Mouse (Mus musculus) stomach, embryonic 14.5 days (tissue): ENCODE measurements at regions not wholly inside any gene's neighbourhood (a gene's known extent, or its start where the extent isn't known, plus 50 kb on each side); places are given as distances from the start of the nearest gene placed in this dataset.

Experiments used
- ATAC-seq: fragments of 200-750 bp; cut with Nextera tagmentation; 2 replicates; pipeline ENCODE4 v1.8.0; 2017; ENCODE audit warnings: low read depth, moderate TSS enrichment; ENCODE audit not compliant: insufficient number of reproducible peaks, insufficient read depth, low FRiP score
- H3K27ac ChIP-seq: fragments of 300-500 bp; sonication (generic); 2 replicates; pipeline ENCODE4 v1.5.1; 2014; ENCODE audit warnings: mild to moderate bottlenecking, low read length, moderate library complexity, mixed read lengths
- H3K27me3 ChIP-seq: fragments of 300-500 bp; sonication (generic); 2 replicates; pipeline ENCODE4 v1.6.1; 2014; ENCODE audit warnings: low read length, control low read depth, mixed read lengths; ENCODE audit not compliant: control insufficient read depth, insufficient read depth
- H3K36me3 ChIP-seq: fragments of 300-500 bp; sonication (generic); 2 replicates; pipeline ENCODE4 v1.6.1; 2014; ENCODE audit warnings: mild to moderate bottlenecking, control low read depth, low read length, moderate library complexity, mixed read lengths; ENCODE audit not compliant: control insufficient read depth, insufficient read depth
- H3K4me1 ChIP-seq: fragments of 300-500 bp; sonication (generic); 2 replicates; pipeline ENCODE4 v1.6.1; 2014; ENCODE audit warnings: low read length, control low read depth, mixed read lengths; ENCODE audit not compliant: control insufficient read depth, insufficient read depth
- H3K4me2 ChIP-seq: fragments of 300-500 bp; sonication (generic); replicated peaks from 2 replicates; pipeline ENCODE4 v1.6.1; 2014; ENCODE audit warnings: low read depth, low read length, control low read depth
- H3K4me3 ChIP-seq: fragments of 300-500 bp; sonication (generic); 2 replicates; pipeline ENCODE4 v1.5.1; 2014; ENCODE audit warnings: low read depth, low read length, control low read depth
- H3K9ac ChIP-seq: fragments of 300-500 bp; sonication (generic); replicated peaks from 2 replicates; pipeline ENCODE4 v1.6.1; 2014; ENCODE audit warnings: low read depth, mild to moderate bottlenecking, control low read depth, low read length, moderate library complexity, mixed read lengths
- H3K9me3 ChIP-seq: fragments of 300-500 bp; sonication (generic); 2 replicates; pipeline ENCODE4 v1.6.1; 2016; ENCODE audit warnings: low read depth, low read length, control low read depth; ENCODE audit not compliant: control insufficient read depth
- WGBS: fragments of 180-500 bp; shearing (Covaris S2); extraction: QIAGEN DNeasy Blood & Tissue Kit; methylation state at CpG from one replicate; pipeline ENCODE4 v1.1.7; 2014; 5-methylcytosine and 5-hydroxymethylcytosine counted together

- 72% methylated on average over 3 of the region's 3 CpGs for WGBS
- H3K4me3 ChIP-seq = no peak overlapping the region
- H3K9me3 ChIP-seq = no peaks in the 10 kb centered on the region
- no peak overlapping the region for H3K9ac ChIP-seq
- no peak overlapping the region for H3K27ac ChIP-seq
- H3K4me2 ChIP-seq = no peak overlapping the region
- ATAC-seq = no peak
- H3K4me1 ChIP-seq = no peaks in the 10 kb centered on the region
- no peaks in the 10 kb centered on the region for H3K36me3 ChIP-seq
- no peaks in the 10 kb centered on the region for H3K27me3 ChIP-seq
Observed at GRCm38 (mm10) chr8:113419352-113419751, 216.0 kb upstream of the Mon1b start.

GRCm38 (mm10) chr8:113422651-113423050 lies 212.7 kb upstream of the Mon1b start:
- no peak overlapping the region for H3K4me3 ChIP-seq
- no peak for ATAC-seq
- 68% methylated on average over 2 of the region's 2 CpGs for WGBS

GRCm38 (mm10) chr8:113439088-113439487 lies 196.3 kb upstream of the Mon1b start:
- no peak overlapping the region for H3K4me2 ChIP-seq
- H3K27ac ChIP-seq = no peak overlapping the region
- H3K27me3 ChIP-seq = no peaks in the 10 kb centered on the region
- no peaks in the 10 kb centered on the region for H3K36me3 ChIP-seq
- no peaks in the 10 kb centered on the region for H3K4me1 ChIP-seq
- 79% methylated on average over 7 of the region's 7 CpGs for WGBS
- H3K4me3 ChIP-seq = no peak overlapping the region
- H3K9me3 ChIP-seq = no peaks in the 10 kb centered on the region
- no peak overlapping the region for H3K9ac ChIP-seq
- no peak for ATAC-seq

More at GRCm38 (mm10) chr8:113422651-113423050, 212.7 kb upstream of the Mon1b start:
- no peaks in the 10 kb centered on the region for H3K27me3 ChIP-seq
- no peak overlapping the region for H3K27ac ChIP-seq
- no peak overlapping the region for H3K4me2 ChIP-seq
- H3K36me3 ChIP-seq = no peaks in the 10 kb centered on the region
- no peaks in the 10 kb centered on the region for H3K9me3 ChIP-seq
- no peak overlapping the region for H3K9ac ChIP-seq
- H3K4me1 ChIP-seq = no peaks in the 10 kb centered on the region

- H3K9ac ChIP-seq = no peak overlapping the region
- H3K27ac ChIP-seq = no peak overlapping the region
- ATAC-seq = no peak
- no peaks in the 10 kb centered on the region for H3K4me1 ChIP-seq
- no peak overlapping the region for H3K4me2 ChIP-seq
- WGBS = 77% methylated on average over 2 of the region's 2 CpGs
- no peaks in the 10 kb centered on the region for H3K9me3 ChIP-seq
- no peaks in the 10 kb centered on the region for H3K27me3 ChIP-seq
- H3K4me3 ChIP-seq = no peak overlapping the region
- no peaks in the 10 kb centered on the region for H3K36me3 ChIP-seq
Observed at GRCm38 (mm10) chr8:113454022-113454421, 181.4 kb upstream of the Mon1b start.

GRCm38 (mm10) chr8:113464625-113465024 lies 170.8 kb upstream of the Mon1b start:
- H3K27ac ChIP-seq = no peak overlapping the region
- no peaks in the 10 kb centered on the region for H3K4me1 ChIP-seq
- no peaks in the 10 kb centered on the region for H3K27me3 ChIP-seq
- H3K9ac ChIP-seq = no peak overlapping the region
- no peaks in the 10 kb centered on the region for H3K9me3 ChIP-seq
- H3K4me3 ChIP-seq = no peak overlapping the region
- H3K36me3 ChIP-seq = no peaks in the 10 kb centered on the region
- 81% methylated on average over 9 of the region's 9 CpGs for WGBS
- ATAC-seq = no peak
- no peak overlapping the region for H3K4me2 ChIP-seq

GRCm38 (mm10) chr8:113465156-113465555 lies 170.2 kb upstream of the Mon1b start:
- Histone ChIP-seq H3K4me1 (no peaks in the 10 kb centered on the region), H3K9ac (no peak overlapping the region), H3K9me3 (no peaks in the 10 kb centered on the region), H3K27ac (no peak overlapping the region), H3K4me3 (no peak overlapping the region), H3K27me3 (no peaks in the 10 kb centered on the region), H3K36me3 (no peaks in the 10 kb centered on the region), H3K4me2 (no peak overlapping the region)
- 62% methylated on average over 11 of the region's 11 CpGs for WGBS
- no peak for ATAC-seq

GRCm38 (mm10) chr8:113466683-113467082 lies 168.7 kb upstream of the Mon1b start:
- no peaks in the 10 kb centered on the region for H3K27me3 ChIP-seq
- H3K9me3 ChIP-seq = no peaks in the 10 kb centered on the region
- no peak for ATAC-seq
- 84% methylated on average over 9 of the region's 9 CpGs for WGBS
- H3K4me2 ChIP-seq = no peak overlapping the region
- no peaks in the 10 kb centered on the region for H3K36me3 ChIP-seq
- H3K4me3 ChIP-seq = no peak overlapping the region
- H3K9ac ChIP-seq = no peak overlapping the region
- no peak overlapping the region for H3K27ac ChIP-seq
- no peaks in the 10 kb centered on the region for H3K4me1 ChIP-seq

- Histone ChIP-seq H3K9me3 (no peaks in the 10 kb centered on the region), H3K27ac (no peak overlapping the region), H3K4me1 (no peaks in the 10 kb centered on the region), H3K27me3 (no peaks in the 10 kb centered on the region), H3K9ac (no peak overlapping the region), H3K36me3 (no peaks in the 10 kb centered on the region), H3K4me2 (no peak overlapping the region), H3K4me3 (no peak overlapping the region)
- 72% methylated on average over 2 of the region's 2 CpGs for WGBS
- no peak for ATAC-seq
Observed at GRCm38 (mm10) chr8:113489436-113490107, 145.8 kb upstream of the Mon1b start.

GRCm38 (mm10) chr8:113490891-113491290 lies 144.5 kb upstream of the Mon1b start:
- Histone ChIP-seq H3K9me3 (no peaks in the 10 kb centered on the region), H3K4me1 (no peaks in the 10 kb centered on the region), H3K9ac (no peak overlapping the region), H3K4me3 (no peak overlapping the region), H3K27ac (no peak overlapping the region), H3K27me3 (no peaks in the 10 kb centered on the region), H3K4me2 (no peak overlapping the region), H3K36me3 (no peaks in the 10 kb centered on the region)
- no peak for ATAC-seq
- WGBS = 81% methylated on average over 3 of the region's 3 CpGs
